Mouse (Mus musculus): Measurements from ENCODE around the gene Aqp9.

- TF ChIP-seq CTCF (IDR thresholded peaks at IDR 0.05; ENCODE audit: insufficient read depth, low read length) = no peak
- no peak for TF ChIP-seq POLR2A (IDR thresholded peaks at IDR 0.05; ENCODE audit: borderline replicate concordance, extremely low read depth, low read depth, low read length)
Measured at GRCm38 (mm10) chr9:71167473-71168215, 838 bp downstream of the Aqp9 start.

All from lung, adult 2 months (tissue).